Mouse (Mus musculus) urinary bladder, adult 2 months (tissue): Measurements from ENCODE around the gene Zkscan16. TPM values are rescaled to one million over a fixed set of nuclear protein-coding genes. Genes with fewer than 3 reads are reported as not detected.

Source experiments
- DNase-seq: peaks from one replicate; pipeline ENCODE4 v3.0.0; 2022; ENCODE audit warnings: low spot score
- polyA plus RNA-seq: library from polyadenylated mRNA; depleted of rRNA; stranded (reverse); fragments of >200 nt; gene quantifications from 2 replicates; pipeline ENCODE4 v1.2.3, GENCODE M21; 2012; rRNA removed

The Zkscan16 gene
- polyA plus RNA-seq, 1 experiment, result 0.06 TPM

- no peak for DNase-seq
These were observed 55.3 kb downstream of the Zkscan16 start for GRCm38 (mm10) chr4:58998688-58999087.

GRCm38 (mm10) chr4:58999686-59000085, 56.3 kb downstream of the Zkscan16 start:
- no peak for DNase-seq

GRCm38 (mm10) chr4:59000614-59001013, 57.2 kb downstream of the Zkscan16 start:
- DNase-seq, result no peak

DNA sequence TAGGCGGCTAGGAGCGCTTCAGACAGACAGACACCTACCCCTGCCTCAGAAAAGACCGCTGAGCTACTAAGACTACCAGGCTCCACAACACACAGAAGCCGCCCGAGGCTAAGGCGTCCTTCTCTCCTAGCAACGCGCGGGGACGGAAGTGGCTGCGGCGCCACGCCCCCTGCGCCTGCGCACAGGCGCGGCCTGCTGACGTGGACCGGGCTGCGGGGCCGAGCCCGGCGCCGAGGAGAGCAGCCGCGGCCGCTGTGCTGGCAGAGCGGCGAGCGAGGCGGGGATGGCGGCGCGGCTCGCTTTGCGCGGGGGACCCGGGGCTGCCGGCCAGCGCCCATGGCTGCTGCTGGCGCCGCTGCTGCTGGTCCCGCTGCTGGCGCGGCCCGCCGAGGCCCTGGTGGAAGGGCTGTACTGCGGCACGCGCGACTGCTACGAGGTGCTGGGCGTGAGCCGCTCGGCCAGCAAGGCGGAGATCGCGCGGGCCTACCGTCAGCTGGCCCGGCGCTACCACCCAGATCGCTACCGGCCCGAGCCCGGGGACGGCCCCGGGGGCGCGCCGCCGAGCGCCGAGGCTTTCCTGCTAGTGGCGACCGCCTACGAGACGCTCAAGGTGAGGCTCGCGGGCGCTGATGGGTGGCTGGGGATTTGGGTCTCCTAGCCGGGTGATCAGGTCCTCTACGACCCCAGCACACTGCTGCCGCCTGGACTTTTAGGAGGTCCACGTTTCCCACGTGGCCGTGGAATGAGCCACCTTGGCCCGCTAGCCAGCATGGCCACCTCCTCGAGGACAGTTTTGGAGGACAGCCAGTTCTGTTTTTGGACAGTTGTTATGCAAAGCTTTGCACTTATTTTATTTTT, 59.7 kb downstream of the Zkscan16 start, which contains the start of gene Gm20503:
Gene Gm20503, plus strand, starts transcription at position 263 of the 858 bp plus-strand sequence.
- peak; percentile 85 for DNase-seq

- DNase-seq, result no peak
These were observed 60.4 kb downstream of the Zkscan16 start for GRCm38 (mm10) chr4:59003806-59004200.

GRCm38 (mm10) chr4:59006211-59006610, 62.8 kb downstream of the Zkscan16 start:
- no peak for DNase-seq

DNA sequence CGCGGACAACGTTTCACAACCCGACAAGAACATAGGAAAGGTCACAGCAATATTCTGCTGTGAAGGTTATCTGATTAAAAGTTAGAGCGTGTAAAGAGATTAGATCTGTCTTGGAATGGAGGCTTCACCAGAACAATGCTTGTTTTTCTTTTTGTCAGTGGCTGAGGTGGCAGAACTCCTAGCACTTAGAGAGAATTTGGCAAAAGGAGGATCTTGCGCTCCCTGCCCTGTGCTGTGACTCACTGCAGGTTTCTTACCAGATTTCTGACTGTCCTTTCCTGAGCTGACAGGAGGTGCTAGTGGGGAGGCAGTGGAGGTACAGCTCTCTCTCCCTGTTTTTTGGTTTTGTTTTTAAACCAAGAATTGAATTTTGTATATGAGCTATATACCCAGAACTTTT, 63.6 kb downstream of the Zkscan16 start:
- no peak for DNase-seq

Other genes starting within 250 kb of the Zkscan16 start
- gene Olfr267, start 155.9 kb upstream of the Zkscan16 start, polyA plus RNA-seq, result 0.01 TPM in 2 replicates
- 25.0 and 31.5 TPM in 2 replicates for gene Ecpas, start 30.9 kb upstream of the Zkscan16 start, polyA plus RNA-seq
- gene Ptgr1, start 43.5 kb downstream of the Zkscan16 start, polyA plus RNA-seq, result 101 and 130 TPM in 2 replicates
- gene Dnajc25, start 51.4 kb downstream of the Zkscan16 start, polyA plus RNA-seq, result 10.2 and 10.8 TPM in 2 replicates
- gene Gm20503, start 59.6 kb downstream of the Zkscan16 start, polyA plus RNA-seq, result not detected in 2 replicates
- 46.3 and 49.5 TPM in 2 replicates for gene Gng10, start 91.5 kb downstream of the Zkscan16 start, polyA plus RNA-seq
- gene AI481877, start 195.4 kb downstream of the Zkscan16 start, polyA plus RNA-seq, result not detected in 2 replicates
- 36.3 and 44.3 TPM in 2 replicates for gene Ugcg, start 245.6 kb downstream of the Zkscan16 start, polyA plus RNA-seq